Mouse (Mus musculus): ENCODE measurements at regions not wholly inside any gene's neighbourhood (a gene's known extent, or its start where the extent isn't known, plus 50 kb on each side); places are given as distances from the start of the nearest gene placed in this dataset.
A peak's percentile ranks its signal among the peaks of the same experiment; 100 is the strongest.

DNA sequence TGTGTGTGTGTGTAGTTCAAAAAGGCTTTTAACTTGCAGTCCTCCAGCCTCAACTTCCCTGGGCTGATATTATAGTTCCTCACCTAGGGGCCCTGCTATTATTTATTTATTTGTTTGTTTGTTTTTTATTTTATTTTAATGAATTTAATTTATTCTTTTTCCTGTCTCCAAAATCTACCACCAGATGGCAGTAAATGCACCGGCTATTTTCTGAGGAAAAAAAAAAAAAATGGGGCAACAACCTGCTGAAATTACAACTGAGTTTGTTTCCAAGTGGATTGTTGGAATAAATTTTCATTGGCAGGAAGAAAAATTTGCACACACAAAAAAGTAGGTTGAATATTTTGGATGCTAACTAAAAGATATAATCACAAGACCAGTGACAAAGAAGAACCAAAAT is 662.7 kb downstream of the Epm2a start:
- 33% methylated on average over 1 of the region's 1 CpGs for WGBS
- Histone ChIP-seq H3K27me3 (no peaks in the 10 kb centered on the region), H3K9ac (no peak overlapping the region), H3K27ac (no peak overlapping the region), H3K36me3 (no peaks in the 10 kb centered on the region), H3K9me3 (no peaks in the 10 kb centered on the region), H3K4me1 (no peaks in the 10 kb centered on the region), H3K4me3 (no peak overlapping the region), H3K4me2 (no peak overlapping the region)
- no peak for ATAC-seq (ENCODE audit: insufficient number of reproducible peaks, insufficient read depth, low FRiP score, low TSS enrichment, low read depth)

DNA sequence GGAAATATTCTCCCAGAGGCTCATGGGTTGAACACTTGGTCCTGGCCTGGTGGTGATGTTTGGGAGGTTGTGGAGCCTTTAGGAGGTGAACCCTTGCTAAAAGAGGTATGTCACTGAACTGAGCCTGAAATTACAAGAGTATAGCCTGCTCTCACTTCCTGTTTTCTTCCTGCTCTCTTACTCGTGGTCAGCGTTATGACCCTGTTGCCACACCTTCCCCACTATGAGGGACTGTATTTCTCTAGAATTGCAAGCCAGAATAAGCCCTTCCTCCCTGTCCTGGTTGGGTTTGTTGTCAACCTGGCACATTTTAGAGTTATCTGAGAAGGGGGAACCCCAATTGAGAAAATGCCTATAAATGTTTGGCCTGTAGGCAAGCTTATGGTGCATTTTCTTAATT is 674.1 kb downstream of the Epm2a start:
- peaks cover 8% of the 10 kb centered on the region for H3K4me1 ChIP-seq
- no peak for ATAC-seq (ENCODE audit: insufficient number of reproducible peaks, insufficient read depth, low FRiP score, low TSS enrichment, low read depth)
- WGBS, result 65% methylated on average over 2 of the region's 2 CpGs

GRCm38 (mm10) chr10:12018281-12018680 is 675.1 kb downstream of the Epm2a start:
- Histone ChIP-seq H3K9me3 (no peaks in the 10 kb centered on the region), H3K27me3 (no peaks in the 10 kb centered on the region), H3K4me1 (peaks cover 8% of the 10 kb centered on the region), H3K36me3 (no peaks in the 10 kb centered on the region), H3K9ac (no peak overlapping the region), H3K27ac (no peak overlapping the region), H3K4me2 (no peak overlapping the region), H3K4me3 (no peak overlapping the region)
- 21% methylated on average over 5 of the region's 5 CpGs for WGBS
- ATAC-seq (ENCODE audit: insufficient number of reproducible peaks, insufficient read depth, low FRiP score, low TSS enrichment, low read depth), result no peak

More for the DNA sequence above, 674.1 kb downstream of the Epm2a start:
- no peak overlapping the region for H3K27ac ChIP-seq
- H3K4me2 ChIP-seq, result no peak overlapping the region
- H3K9me3 ChIP-seq, result no peaks in the 10 kb centered on the region
- no peak overlapping the region for H3K9ac ChIP-seq
- no peaks in the 10 kb centered on the region for H3K36me3 ChIP-seq
- H3K27me3 ChIP-seq, result no peaks in the 10 kb centered on the region
- H3K4me3 ChIP-seq, result no peak overlapping the region

GRCm38 (mm10) chr10:12019159-12019779 is 676.1 kb downstream of the Epm2a start:
- peaks cover 8% of the 10 kb centered on the region for H3K4me1 ChIP-seq
- no peaks in the 10 kb centered on the region for H3K9me3 ChIP-seq
- WGBS, result 26% methylated on average over 14 of the region's 14 CpGs
- no peak for ATAC-seq (ENCODE audit: insufficient number of reproducible peaks, insufficient read depth, low FRiP score, low TSS enrichment, low read depth)
- H3K4me2 ChIP-seq, result 0 out of 2 replicates have a peak overlapping the region, but pooled peaks have one; percentile 12
- no peak overlapping the region for H3K27ac ChIP-seq
- H3K27me3 ChIP-seq, result no peaks in the 10 kb centered on the region
- H3K9ac ChIP-seq, result no peak overlapping the region
- H3K4me3 ChIP-seq, result no peak overlapping the region
- H3K36me3 ChIP-seq, result no peaks in the 10 kb centered on the region

DNA sequence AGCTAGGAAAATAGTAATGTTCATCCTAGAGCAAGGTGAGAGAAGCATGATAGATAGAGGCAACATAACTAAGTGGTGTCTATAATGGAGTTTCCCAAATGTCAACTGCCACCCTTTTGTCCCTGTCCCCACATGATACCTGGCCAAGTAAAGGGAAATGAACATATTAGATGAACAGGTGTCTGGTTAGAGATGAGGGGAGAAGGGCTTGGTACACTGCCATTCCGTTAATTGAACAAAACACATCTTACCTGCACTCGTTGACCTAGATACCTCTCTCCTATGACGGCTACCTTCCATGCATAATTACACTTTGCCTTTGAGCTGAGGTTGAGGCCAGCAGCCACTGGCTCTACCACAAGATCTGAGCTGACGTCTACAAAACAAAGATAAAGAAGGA is 677.4 kb downstream of the Epm2a start:
- WGBS, result 81% methylated on average over 4 of the region's 4 CpGs
- ATAC-seq (ENCODE audit: insufficient number of reproducible peaks, insufficient read depth, low FRiP score, low TSS enrichment, low read depth), result no peak
- Histone ChIP-seq H3K4me1 (peaks cover 8% of the 10 kb centered on the region), H3K4me3 (no peak overlapping the region), H3K9me3 (no peaks in the 10 kb centered on the region), H3K27ac (no peak overlapping the region), H3K27me3 (no peaks in the 10 kb centered on the region), H3K9ac (no peak overlapping the region), H3K36me3 (no peaks in the 10 kb centered on the region), H3K4me2 (no peak overlapping the region)

DNA sequence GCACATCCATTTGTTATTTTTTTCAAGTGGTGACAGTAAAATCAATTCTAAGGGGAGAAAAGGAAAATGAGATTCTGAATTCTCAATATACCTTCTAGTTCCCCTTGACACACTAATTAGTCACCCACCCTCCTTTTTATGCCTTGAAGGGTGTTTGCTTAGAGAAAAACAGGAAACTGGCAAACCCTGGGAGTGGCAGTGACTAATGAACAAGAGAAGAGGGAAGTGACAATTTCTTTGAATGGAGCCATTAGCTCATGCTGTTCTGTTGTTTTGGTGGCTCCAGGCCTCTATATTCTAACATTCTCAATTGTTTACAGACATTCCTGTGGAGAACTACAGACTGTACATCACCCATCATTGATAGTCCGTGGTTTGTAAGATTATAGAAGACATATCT is 692.0 kb downstream of the Epm2a start:
- 43% methylated on average over 1 of the region's 1 CpGs for WGBS

GRCm38 (mm10) chr10:12045937-12046336 is 702.7 kb downstream of the Epm2a start:
- WGBS, result 50% methylated on average over 2 of the region's 2 CpGs
- Histone ChIP-seq H3K27ac (no peak overlapping the region), H3K27me3 (no peaks in the 10 kb centered on the region), H3K4me2 (no peak overlapping the region), H3K9ac (no peak overlapping the region), H3K4me3 (no peak overlapping the region), H3K36me3 (no peaks in the 10 kb centered on the region), H3K9me3 (no peaks in the 10 kb centered on the region), H3K4me1 (no peaks in the 10 kb centered on the region)
- ATAC-seq (ENCODE audit: insufficient number of reproducible peaks, insufficient read depth, low FRiP score, low TSS enrichment, low read depth), result no peak

More for the DNA sequence above, 692.0 kb downstream of the Epm2a start:
- Histone ChIP-seq H3K4me2 (no peak overlapping the region), H3K27me3 (no peaks in the 10 kb centered on the region), H3K4me3 (no peak overlapping the region), H3K9ac (no peak overlapping the region), H3K27ac (no peak overlapping the region), H3K4me1 (no peaks in the 10 kb centered on the region), H3K36me3 (no peaks in the 10 kb centered on the region), H3K9me3 (no peaks in the 10 kb centered on the region)
- ATAC-seq (ENCODE audit: insufficient number of reproducible peaks, insufficient read depth, low FRiP score, low TSS enrichment, low read depth), result no peak

DNA sequence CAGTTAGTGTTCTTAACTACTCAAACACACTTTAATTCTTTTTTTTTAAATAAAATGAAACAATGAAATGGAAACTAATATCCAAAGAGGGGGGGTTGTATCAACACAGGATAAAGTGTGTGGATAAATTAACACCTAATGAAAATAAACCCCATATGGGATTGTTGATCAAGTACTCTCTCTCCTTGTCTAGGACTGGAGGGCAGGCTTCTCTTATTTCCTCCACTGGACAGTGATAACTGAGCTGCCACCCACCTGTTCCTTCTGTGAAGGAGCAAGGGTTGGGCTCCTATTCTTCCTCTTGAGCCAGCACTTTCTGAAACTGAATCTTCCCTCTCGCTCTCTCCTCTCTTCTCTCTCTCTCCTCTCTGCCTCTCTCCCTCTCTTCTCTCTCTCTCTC is 716.5 kb downstream of the Epm2a start:
- WGBS, result 72% methylated on average over 1 of the region's 1 CpGs
- Histone ChIP-seq H3K27ac (no peak overlapping the region), H3K36me3 (no peaks in the 10 kb centered on the region), H3K27me3 (no peaks in the 10 kb centered on the region), H3K9ac (no peak overlapping the region), H3K4me2 (no peak overlapping the region), H3K9me3 (no peaks in the 10 kb centered on the region), H3K4me3 (no peak overlapping the region), H3K4me1 (no peaks in the 10 kb centered on the region)
- ATAC-seq (ENCODE audit: insufficient number of reproducible peaks, insufficient read depth, low FRiP score, low TSS enrichment, low read depth), result no peak

DNA sequence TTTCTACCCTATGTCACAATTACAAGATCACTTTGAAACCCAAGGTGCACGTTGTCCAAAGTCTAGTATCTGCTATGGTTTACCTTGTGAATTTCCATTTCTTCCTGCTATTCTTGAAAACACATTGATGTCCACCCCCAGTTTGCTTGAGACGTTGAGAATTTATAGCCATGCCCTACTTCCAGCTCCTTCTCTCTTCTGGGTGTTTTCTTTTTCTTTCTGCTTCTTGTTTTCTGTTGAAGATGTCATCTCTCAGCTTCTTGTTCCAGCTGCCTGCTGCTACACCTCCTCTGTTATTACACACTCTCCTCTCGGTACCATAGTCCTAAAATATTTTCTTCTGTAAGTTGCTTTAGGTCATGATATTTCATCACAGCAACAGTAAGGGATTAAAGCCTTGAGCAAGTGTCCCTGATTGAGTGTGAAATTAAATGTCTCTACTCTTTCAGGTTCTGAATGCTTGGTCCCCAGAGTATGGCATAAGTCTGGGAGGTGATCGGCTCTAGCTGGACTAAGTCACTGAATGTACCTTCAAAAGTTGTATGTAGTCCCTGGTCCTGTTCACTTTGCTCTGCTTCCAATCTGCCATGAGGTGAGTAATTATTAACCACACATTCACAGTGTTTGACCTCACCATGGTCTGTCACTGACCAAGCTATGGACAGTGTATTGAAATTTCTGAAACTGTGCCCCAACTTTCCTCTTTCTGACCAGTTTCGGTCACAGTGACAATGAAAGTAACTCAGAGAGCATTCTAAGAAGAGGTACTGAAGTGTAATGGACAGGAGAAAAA is 718.1 kb downstream of the Epm2a start:
- Histone ChIP-seq H3K4me2 (no peak overlapping the region), H3K9me3 (no peaks in the 10 kb centered on the region), H3K4me1 (no peaks in the 10 kb centered on the region), H3K27me3 (no peaks in the 10 kb centered on the region), H3K4me3 (no peak overlapping the region), H3K36me3 (no peaks in the 10 kb centered on the region), H3K27ac (no peak overlapping the region), H3K9ac (no peak overlapping the region)
- 87% methylated on average over 5 of the region's 5 CpGs for WGBS
- ATAC-seq (ENCODE audit: insufficient number of reproducible peaks, insufficient read depth, low FRiP score, low TSS enrichment, low read depth), result no peak

DNA sequence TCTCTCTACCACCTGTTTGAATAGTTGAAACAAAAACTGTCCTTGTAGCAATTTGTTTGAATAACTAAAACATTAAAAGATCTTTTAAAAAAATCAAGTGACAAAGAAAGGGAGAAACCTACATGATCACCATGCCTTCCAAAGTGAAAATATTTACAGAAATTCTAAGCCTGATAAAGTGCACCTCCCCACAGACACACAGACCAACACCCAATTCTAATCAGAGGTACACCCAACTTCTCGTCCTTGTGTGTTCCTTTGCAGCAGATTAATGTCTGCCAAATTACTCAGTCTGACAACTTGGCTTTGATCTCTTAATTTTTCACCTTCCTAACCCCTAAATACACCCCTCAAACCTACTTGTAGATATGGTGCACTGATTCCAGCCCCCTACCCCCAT is 719.1 kb downstream of the Epm2a start:
- no peaks in the 10 kb centered on the region for H3K4me1 ChIP-seq
- no peak overlapping the region for H3K4me2 ChIP-seq
- no peak overlapping the region for H3K27ac ChIP-seq
- H3K9me3 ChIP-seq, result no peaks in the 10 kb centered on the region
- H3K27me3 ChIP-seq, result no peaks in the 10 kb centered on the region
- ATAC-seq (ENCODE audit: insufficient number of reproducible peaks, insufficient read depth, low FRiP score, low TSS enrichment, low read depth), result no peak
- WGBS, result 63% methylated on average over 1 of the region's 1 CpGs
- H3K9ac ChIP-seq, result no peak overlapping the region
- H3K36me3 ChIP-seq, result no peaks in the 10 kb centered on the region
- no peak overlapping the region for H3K4me3 ChIP-seq

DNA sequence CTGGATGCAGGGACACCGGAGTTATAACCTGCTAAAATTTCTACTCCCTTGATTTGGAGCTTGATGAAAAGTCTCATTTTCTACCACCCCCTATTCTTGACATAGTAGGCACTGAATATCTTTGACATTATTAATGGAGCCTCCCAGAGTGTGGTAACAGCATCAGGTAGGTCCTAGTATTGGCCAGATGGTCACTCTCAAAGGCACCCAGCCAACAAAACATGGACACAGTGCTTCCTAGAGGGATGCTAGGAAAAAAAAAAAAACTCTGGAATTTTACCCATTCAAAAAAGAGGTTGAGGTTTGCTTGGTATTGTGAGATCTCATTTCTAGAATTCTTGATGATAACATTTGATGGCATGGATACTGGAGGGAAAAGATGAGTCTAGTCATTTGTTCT is 740.8 kb downstream of the Epm2a start:
- Histone ChIP-seq H3K9ac (no peak overlapping the region), H3K27ac (no peak overlapping the region), H3K9me3 (no peaks in the 10 kb centered on the region), H3K4me1 (no peaks in the 10 kb centered on the region), H3K4me3 (no peak overlapping the region), H3K36me3 (no peaks in the 10 kb centered on the region), H3K27me3 (no peaks in the 10 kb centered on the region), H3K4me2 (no peak overlapping the region)
- 100% methylated on average over 1 of the region's 1 CpGs for WGBS
- ATAC-seq (ENCODE audit: insufficient number of reproducible peaks, insufficient read depth, low FRiP score, low TSS enrichment, low read depth), result no peak

DNA sequence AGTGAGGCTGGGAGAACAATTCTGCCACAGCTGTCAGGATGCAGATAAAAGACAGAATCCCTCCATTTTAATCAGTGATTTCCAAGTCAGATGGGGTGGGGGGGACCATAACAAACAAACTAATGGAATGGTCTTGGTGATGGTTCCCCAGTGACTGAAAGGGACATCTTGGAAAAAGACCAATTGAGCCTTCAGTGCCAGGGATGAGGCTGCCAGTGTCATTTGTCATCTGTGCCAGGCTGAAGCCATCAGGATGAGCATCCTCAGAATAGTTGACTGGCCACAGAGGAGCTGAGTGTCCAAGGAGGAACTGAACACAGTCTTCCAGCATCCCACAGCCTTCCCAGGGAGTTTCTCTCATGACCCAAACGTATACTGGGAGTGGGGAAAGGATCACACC is 749.3 kb downstream of the Epm2a start:
- no peak overlapping the region for H3K4me2 ChIP-seq
- H3K36me3 ChIP-seq, result no peaks in the 10 kb centered on the region
- 64% methylated on average over 1 of the region's 1 CpGs for WGBS
- no peaks in the 10 kb centered on the region for H3K4me1 ChIP-seq
- H3K4me3 ChIP-seq, result no peak overlapping the region
- no peak for ATAC-seq (ENCODE audit: insufficient number of reproducible peaks, insufficient read depth, low FRiP score, low TSS enrichment, low read depth)
- no peak overlapping the region for H3K27ac ChIP-seq
- no peak overlapping the region for H3K9ac ChIP-seq
- no peaks in the 10 kb centered on the region for H3K27me3 ChIP-seq
- no peaks in the 10 kb centered on the region for H3K9me3 ChIP-seq

Measured in embryonic facial prominence, embryonic 13.5 days (tissue).